In the genomic region with DNA sequence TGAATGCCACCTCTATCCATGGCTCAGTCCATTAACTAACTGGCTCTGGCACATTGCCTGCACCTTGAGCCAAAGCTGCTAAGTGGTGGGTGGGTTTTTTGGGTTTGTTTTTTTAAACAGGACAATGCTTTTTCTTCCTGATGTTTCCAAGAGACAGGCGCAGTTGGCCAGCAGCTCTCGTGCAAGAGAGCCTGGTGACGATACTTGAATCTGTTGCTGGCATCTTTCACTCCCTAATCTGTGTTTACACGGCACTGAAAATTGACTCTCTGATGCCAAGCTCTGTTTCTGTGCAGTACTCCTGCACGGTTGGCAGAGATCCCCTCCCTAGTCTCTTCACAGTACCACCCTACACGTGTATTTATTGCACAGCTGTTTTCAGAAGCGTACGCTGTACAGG, we compare ENCODE assay signal across 8 mouse cellular contexts. TPM values are rescaled to one million over a fixed set of nuclear protein-coding genes. Genes with fewer than 3 reads are reported as not detected.
DNase-seq lines count a peak whose midpoint lies in the region; ATAC-seq and TF ChIP-seq lines count a peak whose summit lies in the region.
"Had no signal": no experiment of that assay in that cellular context is flagged by ENCODE, and none has a peak within 500 bp of the region (broad histone marks: within the 10 kb centered on the region; RNA-seq: fewer than 3 reads in every experiment).

No protein-coding gene starts in this region.

- no peak for TF ChIP-seq POLR2A in liver, adult 2 months (IDR thresholded peaks at IDR 0.05; ENCODE audit: extremely low read depth, insufficient read depth, low read length)

- no peak overlapping the region for H3K9ac ChIP-seq in liver, adult 2 months (ENCODE audit: low read depth, low read length)
- H3K9ac ChIP-seq in liver, postnatal 0 days (replicated peaks): no peak overlapping the region
- H3K9ac ChIP-seq in hindbrain, postnatal 0 days (replicated peaks; ENCODE audit: low read length): no peak overlapping the region

- no peak overlapping the region for H3K27ac ChIP-seq in liver, adult 2 months (replicated peaks; ENCODE audit: insufficient read depth, low read depth, low read length)
- H3K27ac ChIP-seq in liver, postnatal 0 days (ENCODE audit: low read depth): no peak overlapping the region
- peak overlapping the region; percentile 69 for H3K27ac ChIP-seq in hindbrain, postnatal 0 days
- H3K27ac ChIP-seq: macrophage had no signal

- TF ChIP-seq CTCF in liver, adult 2 months (IDR thresholded peaks at IDR 0.05; ENCODE audit: low read depth, low read length): no peak
- no peak for TF ChIP-seq CTCF in liver, postnatal 0 days (IDR thresholded peaks at IDR 0.05; ENCODE audit: low read depth)
- no peak for TF ChIP-seq CTCF in hindbrain, postnatal 0 days (IDR thresholded peaks at IDR 0.05; ENCODE audit: low read depth)

- no peaks in the 10 kb centered on the region for H3K9me3 ChIP-seq in liver, postnatal 0 days (ENCODE audit: low read length)
- no peaks in the 10 kb centered on the region for H3K9me3 ChIP-seq in hindbrain, postnatal 0 days (ENCODE audit: low read length)

- WGBS in liver, adult 2 months: 42% methylated on average over 8 of the region's 8 CpGs
- WGBS in liver, postnatal 0 days (ENCODE audit: insufficient replicate concordance): 76% methylated on average over 8 of the region's 8 CpGs
- 16% methylated on average over 8 of the region's 8 CpGs for WGBS in hindbrain, postnatal 0 days

- no peak for TF ChIP-seq EP300 in liver, postnatal 0 days (IDR thresholded peaks at IDR 0.05; ENCODE audit: low read depth)

- H3K79me2 ChIP-seq in liver, adult 2 months (ENCODE audit: control insufficient read depth, insufficient read depth, low read length): no peaks in the 10 kb centered on the region; the same call in 1 of the 2 replicates

- H3K36me3 ChIP-seq in liver, adult 2 months (ENCODE audit: control insufficient read depth, insufficient read depth, low read length): no peaks in the 10 kb centered on the region
- no peaks in the 10 kb centered on the region for H3K36me3 ChIP-seq in liver, postnatal 0 days (replicated peaks; ENCODE audit: insufficient read depth, low read length)
- H3K36me3 ChIP-seq in hindbrain, postnatal 0 days (ENCODE audit: insufficient read depth, low read length): no peaks in the 10 kb centered on the region

- H3K4me3 ChIP-seq in liver, adult 2 months (ENCODE audit: insufficient read depth, low read depth, low read length): no peak overlapping the region
- no peak overlapping the region for H3K4me3 ChIP-seq in liver, postnatal 0 days (ENCODE audit: low read depth, low read length)
- no peak overlapping the region for H3K4me3 ChIP-seq in hindbrain, postnatal 0 days (ENCODE audit: low read length)

- no peak for ATAC-seq in liver, postnatal 0 days
- ATAC-seq in hindbrain, postnatal 0 days: peak; percentile 69; the same call in 1 of the 2 replicates

- no peaks in the 10 kb centered on the region; the same call in 1 of the 2 replicates for H3K4me1 ChIP-seq in liver, adult 2 months (ENCODE audit: control insufficient read depth, insufficient read depth, low read length)
- H3K4me1 ChIP-seq in liver, postnatal 0 days (ENCODE audit: insufficient read depth): no peaks in the 10 kb centered on the region
- H3K4me1 ChIP-seq in hindbrain, postnatal 0 days (ENCODE audit: insufficient read depth, low read length): no peaks in the 10 kb centered on the region

- H3K27me3 ChIP-seq in liver, adult 2 months (ENCODE audit: control insufficient read depth, insufficient read depth, low read length): no peaks in the 10 kb centered on the region
- no peaks in the 10 kb centered on the region for H3K27me3 ChIP-seq in liver, postnatal 0 days (ENCODE audit: insufficient read depth, low read length)
- H3K27me3 ChIP-seq in hindbrain, postnatal 0 days (ENCODE audit: insufficient read depth, low read length): no peaks in the 10 kb centered on the region

- DNase-seq in liver, adult 2 months (ENCODE audit: extremely low read depth, low read depth, low spot score): peak; percentile 40
- no peak for DNase-seq in liver, postnatal 0 days
- peak; percentile 41 to 49 for DNase-seq in cerebellum, postnatal 25 days
- peak; percentile 74 for DNase-seq in hindbrain, postnatal 0 days (ENCODE audit: low spot score)
- peak; percentile 59 for DNase-seq in lung, postnatal 14 days
- no peak for DNase-seq in thymus, postnatal 14 days
- no peak for DNase-seq in liver

- no peak overlapping the region for H3K4me2 ChIP-seq in liver, postnatal 0 days (ENCODE audit: low read depth, low read length)
- H3K4me2 ChIP-seq in hindbrain, postnatal 0 days (ENCODE audit: low read depth, low read length): peak overlapping the region; percentile 43

RNA-seq across cellular contexts. Expression of gene Chrm4, which starts 56.3 kb away (rescaled TPM):
- 0.13 TPM in 1 of 2 replicates, not detected in the other for total RNA-seq in liver, adult 2 months (2014; rRNA removed)
- not detected in 2 replicates for polyA plus RNA-seq in liver, adult 2 months (2012; rRNA removed)
- polyA plus RNA-seq in liver, postnatal 0 days (2015; fragmentation: Nextera tagmentation; extraction: Ambion mirVana): not detected in 2 replicates
- 3.3 and 4.4 TPM in 2 replicates for total RNA-seq in hindbrain, postnatal 0 days (2014; rRNA removed)
- polyA plus RNA-seq in hindbrain, postnatal 0 days (2015; fragmentation: Nextera tagmentation; extraction: Ambion mirVana): 0.75 and 0.93 TPM in 2 replicates
- polyA plus RNA-seq: macrophage had no signal

Comparison
In these comparisons a context has a peak if more than half of its experiments do, and no peak if none do; other contexts are left out.
1. DNase-seq: peak in liver, adult 2 months (single experiment), cerebellum, postnatal 25 days (2 of 2), hindbrain, postnatal 0 days (single experiment) and lung, postnatal 14 days (single experiment); none in liver, postnatal 0 days (single experiment), thymus, postnatal 14 days (single experiment) and liver (single experiment).